Mouse (Mus musculus) spleen, adult 2 months (tissue): Measurements from ENCODE around the gene Radil.

Experiments
- CTCF ChIP-seq: fragments of 200-500 bp; IDR thresholded peaks from 2 replicates; pipeline ENCODE4 v1.5.1; 2011; ENCODE audit warnings: mild to moderate bottlenecking, inconsistent platforms; ENCODE audit not compliant: insufficient read depth, insufficient read length, insufficient replicate concordance; ENCODE audit errors: extremely low read depth
- POLR2A ChIP-seq: fragments of 200-500 bp; IDR thresholded peaks from 2 replicates; pipeline ENCODE4 v1.6.1; 2011; ENCODE audit warnings: low read depth, low read length, inconsistent platforms

DNA sequence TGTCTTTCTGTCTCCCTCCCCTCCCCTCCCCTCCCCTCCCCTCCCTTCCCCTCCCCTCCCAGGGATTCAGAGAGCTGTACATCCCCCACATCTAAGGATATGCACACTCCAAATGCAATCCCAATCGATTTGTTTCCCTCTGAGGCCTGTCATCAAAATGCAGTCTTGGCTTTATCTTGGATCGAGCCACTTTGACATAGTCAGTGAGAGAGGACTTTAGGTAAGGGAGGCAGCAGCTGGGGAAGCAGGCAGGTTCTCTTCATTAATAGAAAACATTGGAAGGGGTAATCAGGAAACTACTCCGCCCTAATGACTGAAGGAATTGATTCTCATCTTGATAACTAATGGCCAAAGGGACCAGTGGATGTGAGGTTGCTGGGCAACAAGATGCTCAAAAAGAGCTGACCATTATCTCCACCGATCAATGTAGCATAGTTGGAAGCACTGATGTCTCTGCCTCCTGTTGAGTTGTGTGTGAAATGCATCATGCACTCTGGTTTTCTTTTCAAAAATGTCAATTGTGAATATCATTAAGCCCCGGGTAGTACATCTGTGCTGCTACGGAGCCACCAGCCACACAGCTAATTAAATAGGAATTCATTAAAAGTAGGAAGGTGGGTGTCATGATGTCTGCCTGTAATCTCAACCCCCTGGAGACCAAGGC lies 40.2 kb upstream of the Radil start:
- no peak for TF ChIP-seq CTCF
- no peak for TF ChIP-seq POLR2A
